Mouse (Mus musculus) myocyte (in vitro differentiated cells): Measurements from ENCODE around the gene Colec11. TPM values are rescaled to one million over a fixed set of nuclear protein-coding genes. Genes with fewer than 3 reads are reported as not detected.

ENCODE experiments used
- H3K27me3 ChIP-seq: one replicate; pipeline ENCODE4 v1.6.1; 2011; ENCODE audit not compliant: control insufficient read depth, insufficient read depth, insufficient read length
- H3K36me3 ChIP-seq: one replicate; pipeline ENCODE4 v1.6.1; 2011; ENCODE audit not compliant: control insufficient read depth, insufficient read depth
- H3K4me2 ChIP-seq: one replicate; pipeline ENCODE4 v1.6.1; 2011; ENCODE audit warnings: low read depth, control low read depth
- H3K4me3 ChIP-seq: one replicate; pipeline ENCODE4 v1.5.1; 2011; ENCODE audit warnings: mild to moderate bottlenecking, control low read depth, moderate library complexity
- H3K79me2 ChIP-seq: one replicate; pipeline ENCODE4 v1.6.1; 2011; ENCODE audit not compliant: control insufficient read depth, insufficient read depth
- H3ac ChIP-seq: one replicate; pipeline ENCODE4 v1.6.1; 2011; ENCODE audit not compliant: control insufficient read depth, insufficient read length
- CEBPB ChIP-seq: IDR thresholded peaks from 2 replicates; pipeline ENCODE4 v1.6.1; 2011; ENCODE audit warnings: mild to moderate bottlenecking, moderate library complexity; ENCODE audit not compliant: poor library complexity, insufficient read depth, severe bottlenecking
- E2F4 ChIP-seq: IDR thresholded peaks from one replicate; pipeline ENCODE4 v1.6.1; 2011; ENCODE audit warnings: mild to moderate bottlenecking, control low read depth, moderate library complexity; ENCODE audit not compliant: insufficient read depth
- MAX ChIP-seq: IDR thresholded peaks from one replicate; pipeline ENCODE4 v1.6.1; 2011; ENCODE audit warnings: low read depth, mild to moderate bottlenecking, control low read depth
- MYOD1 ChIP-seq, 3 experiments: IDR thresholded peaks; one replicate each; pipeline ENCODE4 v1.6.1; 2011; ENCODE audit warnings: control low read depth in 2 of 3, low read depth in 2 of 3, mild to moderate bottlenecking in 2 of 3, moderate library complexity in 1 of 3; ENCODE audit not compliant: insufficient read length in 2 of 3, control insufficient read depth in 1 of 3
- MYOG ChIP-seq, 3 experiments: IDR thresholded peaks; one replicate each; pipeline ENCODE4 v1.6.1; 2011; ENCODE audit warnings: control low read depth in 2 of 3, low read depth in 2 of 3, mild to moderate bottlenecking in 2 of 3; ENCODE audit not compliant: insufficient read length in 2 of 3, control insufficient read depth in 1 of 3, insufficient read depth in 1 of 3
- POLR2A ChIP-seq: IDR thresholded peaks from one replicate; pipeline ENCODE4 v1.6.1; 2011; ENCODE audit warnings: low read depth, mild to moderate bottlenecking, control low read depth, moderate library complexity; ENCODE audit not compliant: insufficient read length
- POLR2AphosphoS2 ChIP-seq: IDR thresholded peaks from one replicate; pipeline ENCODE4 v1.6.1; 2011; ENCODE audit warnings: low read depth, control low read depth; ENCODE audit not compliant: insufficient read length
- REST ChIP-seq: IDR thresholded peaks from one replicate; pipeline ENCODE4 v1.6.1; 2011; ENCODE audit warnings: mild to moderate bottlenecking, control low read depth, moderate library complexity; ENCODE audit not compliant: insufficient read depth, insufficient read length
- SRF ChIP-seq: IDR thresholded peaks from one replicate; pipeline ENCODE4 v1.6.1; 2011; ENCODE audit warnings: low read depth; ENCODE audit not compliant: control insufficient read depth, insufficient read length
- TCF12 ChIP-seq: IDR thresholded peaks from one replicate; pipeline ENCODE4 v1.6.1; 2011; ENCODE audit warnings: mild to moderate bottlenecking, control low read depth; ENCODE audit not compliant: poor library complexity, insufficient read depth, severe bottlenecking
- TCF3 ChIP-seq: IDR thresholded peaks from one replicate; pipeline ENCODE4 v1.6.1; 2011; ENCODE audit warnings: low read depth, control low read depth; ENCODE audit not compliant: insufficient read length
- USF1 ChIP-seq: IDR thresholded peaks from one replicate; pipeline ENCODE4 v1.6.1; 2011; ENCODE audit warnings: low read depth, mild to moderate bottlenecking, control low read depth, moderate library complexity
- polyA plus RNA-seq: library from polyadenylated mRNA; unstranded; fragments of >200 nt; fragmentation: generic; extraction: Trizol; gene quantifications from one replicate; pipeline ENCODE4 v1.2.1, GENCODE M21; 2012; ENCODE audit warnings: missing spikeins

Colec11 gene
- polyA plus RNA-seq, 1 experiment = 0.06 TPM

DNA sequence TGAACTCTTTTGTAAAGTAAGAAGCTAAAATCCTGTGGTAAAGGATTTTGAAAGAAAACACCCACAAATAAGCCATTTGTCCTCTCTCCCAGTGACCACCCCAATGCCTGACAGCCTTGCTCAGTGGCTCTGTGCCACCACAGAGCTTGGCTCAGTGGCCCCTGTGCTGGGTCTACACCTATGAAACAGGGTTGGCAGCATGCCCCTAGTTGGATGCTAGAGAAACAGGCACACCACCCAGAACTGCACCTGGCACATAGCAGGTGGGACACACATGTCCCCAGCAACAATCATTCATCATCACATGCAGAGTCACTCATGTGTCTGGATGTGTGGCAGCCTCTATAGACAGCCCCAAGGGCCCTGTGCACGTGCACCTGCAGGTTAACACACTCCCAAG, 19.7 kb downstream of the Colec11 start:
- TF ChIP-seq MAX (no peak), MYOG (IDR thresholded peaks at IDR 0.05; ENCODE audit: control insufficient read depth in 1 of 3, insufficient read depth in 1 of 3, insufficient read length in 2 of 3, low read depth in 2 of 3) (no peak), MYOD1 (IDR thresholded peaks at IDR 0.05; ENCODE audit: control insufficient read depth in 1 of 3, insufficient read length in 2 of 3, low read depth in 2 of 3) (no peak), POLR2AphosphoS2 (no peak), POLR2A (no peak), TCF3 (no peak), SRF (no peak), E2F4 (no peak), TCF12 (no peak), USF1 (no peak), CEBPB (no peak), REST (no peak)
- Histone ChIP-seq H3K4me2 (no peak overlapping the region), H3K79me2 (no peaks in the 10 kb centered on the region), H3K27me3 (peaks cover 32% of the 10 kb centered on the region), H3ac (no peak overlapping the region), H3K4me3 (no peak overlapping the region), H3K36me3 (no peaks in the 10 kb centered on the region)

DNA sequence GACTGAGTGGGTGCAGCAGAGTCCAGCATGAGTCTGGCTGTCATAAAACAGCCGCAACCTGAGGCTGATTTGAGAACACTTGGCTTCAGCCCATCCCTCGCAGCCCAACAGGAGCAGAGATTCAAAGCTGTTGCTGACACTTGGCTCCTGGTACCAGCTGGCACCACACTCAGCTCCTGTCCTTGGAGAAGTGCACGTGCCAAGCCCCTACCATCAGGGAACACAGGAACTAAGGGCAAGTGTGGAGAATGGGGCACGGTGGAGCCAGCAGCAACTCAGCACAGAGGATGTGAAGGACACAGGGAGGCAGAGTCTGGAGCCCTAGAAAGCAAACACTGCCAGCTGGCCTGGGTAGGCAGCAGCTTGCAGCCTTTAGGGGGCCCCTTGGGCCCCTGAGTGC, 20.9 kb downstream of the Colec11 start:
- H3K4me2 ChIP-seq = no peak overlapping the region
- no peak for TF ChIP-seq E2F4
- no peak for TF ChIP-seq TCF12
- TF ChIP-seq MAX = no peak
- no peak for TF ChIP-seq MYOG (IDR thresholded peaks at IDR 0.05; ENCODE audit: control insufficient read depth in 1 of 3, insufficient read depth in 1 of 3, insufficient read length in 2 of 3, low read depth in 2 of 3)
- no peak for TF ChIP-seq CEBPB
- no peak for TF ChIP-seq POLR2AphosphoS2
- TF ChIP-seq MYOD1 (IDR thresholded peaks at IDR 0.05; ENCODE audit: control insufficient read depth in 1 of 3, insufficient read length in 2 of 3, low read depth in 2 of 3) = no peak
- no peak for TF ChIP-seq POLR2A
- no peak for TF ChIP-seq SRF
- no peak for TF ChIP-seq USF1
- TF ChIP-seq REST = no peak
- TF ChIP-seq TCF3 = no peak
- peaks cover 22% of the 10 kb centered on the region for H3K27me3 ChIP-seq

DNA sequence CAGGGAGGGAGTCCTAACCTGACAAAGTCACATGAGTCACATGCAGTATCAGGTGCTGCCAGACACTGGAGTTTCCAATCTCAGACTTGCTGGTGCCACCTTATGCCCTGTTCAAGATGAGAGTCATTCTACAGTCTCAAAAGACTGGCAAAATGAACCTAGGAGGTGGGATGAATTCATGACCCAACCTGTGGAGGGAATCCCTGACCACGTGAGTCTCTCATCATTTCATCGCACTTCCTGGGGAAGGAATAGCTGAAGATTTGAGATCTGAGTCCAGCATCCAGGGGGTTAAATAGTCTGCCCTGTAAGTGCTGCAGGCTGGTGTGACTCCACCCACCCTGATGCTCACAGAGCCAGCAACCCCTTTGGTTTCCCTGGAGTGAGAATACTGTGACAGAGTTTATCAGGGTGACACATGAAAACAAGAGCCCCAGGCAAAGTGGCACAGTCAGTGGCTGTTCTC, 24.6 kb downstream of the Colec11 start:
- no peak overlapping the region for H3ac ChIP-seq
- no peaks in the 10 kb centered on the region for H3K36me3 ChIP-seq
- no peaks in the 10 kb centered on the region for H3K79me2 ChIP-seq
- no peak for TF ChIP-seq MYOG (IDR thresholded peaks at IDR 0.05; ENCODE audit: control insufficient read depth in 1 of 3, insufficient read depth in 1 of 3, insufficient read length in 2 of 3, low read depth in 2 of 3)
- TF ChIP-seq CEBPB = no peak
- no peak overlapping the region for H3K4me2 ChIP-seq
- H3K27me3 ChIP-seq = peaks cover 18% of the 10 kb centered on the region
- H3K4me3 ChIP-seq = no peak overlapping the region

More for the DNA sequence above, 20.9 kb downstream of the Colec11 start:
- no peak overlapping the region for H3K4me3 ChIP-seq
- no peaks in the 10 kb centered on the region for H3K36me3 ChIP-seq
- no peak overlapping the region for H3ac ChIP-seq
- no peaks in the 10 kb centered on the region for H3K79me2 ChIP-seq

DNA sequence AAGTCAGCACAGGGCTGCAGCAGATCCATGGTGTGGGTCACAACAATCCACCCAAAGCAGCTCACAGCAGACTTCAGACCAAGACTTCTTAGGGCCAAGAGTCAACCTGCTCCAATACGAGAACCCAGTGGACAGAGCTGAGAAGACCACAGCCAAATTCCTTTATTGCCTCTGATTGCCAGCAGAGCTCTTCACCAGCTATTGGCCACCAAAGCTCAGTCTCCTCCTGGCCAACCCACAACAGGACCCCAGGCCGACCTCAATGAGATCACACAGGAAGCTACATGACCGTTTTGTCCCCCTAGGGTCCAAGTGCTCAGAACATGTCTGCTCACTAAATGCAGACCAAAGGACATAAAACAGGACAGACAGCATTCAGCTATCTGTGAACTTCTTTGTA, 25.1 kb downstream of the Colec11 start:
- H3ac ChIP-seq = no peak overlapping the region
- H3K4me2 ChIP-seq = no peak overlapping the region
- no peaks in the 10 kb centered on the region for H3K36me3 ChIP-seq
- peaks cover 18% of the 10 kb centered on the region for H3K27me3 ChIP-seq
- H3K4me3 ChIP-seq = no peak overlapping the region
- no peak for TF ChIP-seq MYOD1 (IDR thresholded peaks at IDR 0.05; ENCODE audit: control insufficient read depth in 1 of 3, insufficient read length in 2 of 3, low read depth in 2 of 3)
- TF ChIP-seq REST = no peak
- no peak for TF ChIP-seq POLR2AphosphoS2
- no peak for TF ChIP-seq CEBPB
- TF ChIP-seq USF1 = no peak
- TF ChIP-seq MAX = no peak
- TF ChIP-seq TCF12 = no peak
- no peaks in the 10 kb centered on the region for H3K79me2 ChIP-seq

DNA sequence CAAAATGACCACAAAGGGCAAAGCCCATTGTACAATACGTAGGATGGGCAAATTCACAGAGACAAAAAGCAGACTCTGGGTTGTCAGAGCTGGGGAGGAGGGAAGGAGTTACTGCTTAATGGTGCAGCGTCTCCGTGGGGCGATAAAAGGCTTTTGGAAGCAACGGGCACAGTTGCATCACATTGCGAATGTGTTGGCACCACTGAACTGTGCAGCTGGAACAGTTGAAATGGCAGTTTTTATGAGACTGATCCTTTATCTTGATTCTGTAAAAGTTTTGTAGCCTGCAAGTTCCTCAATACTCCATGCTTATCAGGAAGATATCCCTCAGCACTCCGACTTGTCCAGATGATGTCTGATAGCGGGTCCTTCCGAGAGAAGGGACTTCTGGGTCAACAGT, 25.5 kb downstream of the Colec11 start:
- no peak overlapping the region for H3ac ChIP-seq
- H3K4me3 ChIP-seq = no peak overlapping the region
- TF ChIP-seq MAX (no peak), TCF12 (no peak), REST (no peak), MYOD1 (IDR thresholded peaks at IDR 0.05; ENCODE audit: control insufficient read depth in 1 of 3, insufficient read length in 2 of 3, low read depth in 2 of 3) (no peak), POLR2A (no peak), CEBPB (no peak), POLR2AphosphoS2 (no peak), USF1 (no peak), SRF (no peak), TCF3 (no peak), E2F4 (no peak), MYOG (IDR thresholded peaks at IDR 0.05; ENCODE audit: control insufficient read depth in 1 of 3, insufficient read depth in 1 of 3, insufficient read length in 2 of 3, low read depth in 2 of 3) (no peak)
- H3K36me3 ChIP-seq = no peaks in the 10 kb centered on the region
- H3K79me2 ChIP-seq = no peaks in the 10 kb centered on the region
- peaks cover 18% of the 10 kb centered on the region for H3K27me3 ChIP-seq
- no peak overlapping the region for H3K4me2 ChIP-seq
